Mouse (Mus musculus): ENCODE measurements around the gene Smdt1. TPM values are rescaled to one million over a fixed set of nuclear protein-coding genes. Genes with fewer than 3 reads are reported as not detected.
"Not testable (repeated sequence)": the region's sequence is repeated elsewhere in the genome, so short reads cannot be mapped to it uniquely, and the experiment has no call there.

Gene Smdt1
- polyA plus RNA-seq, 1 experiment from 2014 or later: 233 TPM

DNA sequence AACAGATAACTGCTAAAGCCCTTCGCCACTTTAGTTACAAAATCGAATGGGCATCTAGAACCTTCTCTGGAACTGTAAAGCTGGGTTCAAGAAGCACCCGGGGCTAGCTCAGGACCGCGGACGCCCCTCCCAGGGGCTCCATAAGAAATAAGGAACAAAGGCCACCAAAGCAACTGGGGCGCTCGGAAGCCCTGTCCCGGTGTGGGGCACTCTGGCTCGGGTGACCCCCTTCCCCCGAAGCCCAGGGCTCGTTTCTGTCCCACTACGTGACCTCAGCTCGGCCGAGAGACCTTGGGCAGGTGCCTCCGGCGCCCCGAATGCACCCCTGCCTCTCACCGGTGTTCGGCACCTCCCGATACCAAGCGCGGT lies 15.0 kb downstream of the Smdt1 start:
- H3K9me3 ChIP-seq (ENCODE audit: control insufficient read depth, low read length): no peaks in the 10 kb centered on the region
- no peaks in the 10 kb centered on the region for H3K27me3 ChIP-seq (ENCODE audit: control insufficient read depth, insufficient read depth, low read length)
- 0 out of 2 replicates have a peak overlapping the region, but pooled peaks have one; percentile 60 for H3K27ac ChIP-seq (replicated peaks; ENCODE audit: low read depth, low read length)
- DNase-seq (ENCODE audit: low spot score) (no peak), ATAC-seq (ENCODE audit: insufficient number of reproducible peaks, low FRiP score, low TSS enrichment, low read depth) (peak; percentile 16; the same call in 1 of the 2 replicates)
- H3K4me2 ChIP-seq (ENCODE audit: low read depth, severe bottlenecking): peak overlapping the region; percentile 67
- H3K36me3 ChIP-seq (ENCODE audit: control insufficient read depth, insufficient read depth, low read length): peaks cover 9% of the 10 kb centered on the region; the same call in 1 of the 2 replicates
- H3K9ac ChIP-seq (ENCODE audit: low read length): peak overlapping the region; percentile 86
- 1% methylated on average over 23 of the region's 23 CpGs for WGBS
- peaks cover 3% of the 10 kb centered on the region; the same call in 1 of the 2 replicates for H3K4me1 ChIP-seq (ENCODE audit: control insufficient read depth, insufficient read depth, low read length)
- H3K4me3 ChIP-seq (ENCODE audit: low read depth, low read length): peak overlapping the region; percentile 70

DNA sequence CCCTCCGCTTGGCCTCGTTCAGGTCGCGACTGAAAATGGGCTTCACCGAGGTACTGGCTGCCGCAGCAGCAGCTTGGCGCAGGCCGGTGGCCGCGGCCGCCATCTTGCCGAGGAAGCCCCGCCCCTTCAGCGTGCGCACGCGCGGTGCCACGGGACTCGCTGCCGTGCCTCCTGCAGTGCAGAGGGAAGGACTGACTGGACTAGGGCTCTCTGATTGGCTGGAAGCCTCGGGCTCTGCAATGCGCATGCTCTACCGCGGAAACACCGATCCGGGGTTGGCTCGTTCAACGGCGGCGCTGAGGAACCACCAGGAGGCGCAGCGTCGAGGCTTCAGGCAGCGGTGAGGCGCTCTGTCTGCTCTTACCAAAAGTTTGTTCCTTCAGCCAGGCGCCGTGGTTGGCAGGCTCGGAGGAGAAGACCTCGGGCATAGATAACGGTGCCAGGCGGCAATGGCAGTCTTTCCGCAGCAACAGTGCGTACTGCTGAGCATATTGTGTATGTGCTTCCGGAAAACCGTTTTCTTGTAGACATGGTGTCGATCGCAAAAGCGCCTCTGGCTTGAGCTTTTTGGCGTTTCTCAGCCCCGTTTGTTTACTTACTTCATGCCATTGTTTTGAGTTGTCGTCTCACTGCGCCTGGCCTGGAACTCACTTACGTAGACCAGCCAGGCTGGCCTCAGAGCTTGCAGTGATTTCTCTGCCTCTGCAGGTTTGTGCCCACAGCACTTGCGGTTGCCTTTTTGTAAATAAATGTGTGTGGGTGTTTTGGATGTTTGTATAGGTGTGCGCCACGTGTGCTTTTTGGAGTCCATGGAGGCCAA lies 15.6 kb downstream of the Smdt1 start, which contains the start of gene Ndufa6:
Gene Ndufa6, minus strand, starts transcription at position 197 of the 820 bp plus-strand sequence.
- Histone ChIP-seq H3K4me1 (ENCODE audit: control insufficient read depth, insufficient read depth, low read length) (peaks cover 5% of the 10 kb centered on the region; the same call in 1 of the 2 replicates), H3K9ac (ENCODE audit: low read length) (peak within 1 kb of the TSS; percentile 86), H3K4me2 (ENCODE audit: low read depth, severe bottlenecking) (peak within 1 kb of the TSS; percentile 67), H3K36me3 (ENCODE audit: control insufficient read depth, insufficient read depth, low read length) (peaks cover 4% of the 10 kb centered on the region; the same call in 1 of the 2 replicates), H3K9me3 (ENCODE audit: control insufficient read depth, low read length) (no peaks in the 10 kb centered on the region), H3K27ac (replicated peaks; ENCODE audit: low read depth, low read length) (peak within 1 kb of the TSS; percentile 60), H3K27me3 (ENCODE audit: control insufficient read depth, insufficient read depth, low read length) (no peaks in the 10 kb centered on the region), H3K4me3 (ENCODE audit: low read depth, low read length) (peak within 1 kb of the TSS; percentile 70)
- peak; percentile 99 for DNase-seq (ENCODE audit: low spot score)
- ATAC-seq (ENCODE audit: insufficient number of reproducible peaks, low FRiP score, low TSS enrichment, low read depth): peak; percentile 97
- 2% methylated on average over 57 of the region's 57 CpGs for WGBS

DNA sequence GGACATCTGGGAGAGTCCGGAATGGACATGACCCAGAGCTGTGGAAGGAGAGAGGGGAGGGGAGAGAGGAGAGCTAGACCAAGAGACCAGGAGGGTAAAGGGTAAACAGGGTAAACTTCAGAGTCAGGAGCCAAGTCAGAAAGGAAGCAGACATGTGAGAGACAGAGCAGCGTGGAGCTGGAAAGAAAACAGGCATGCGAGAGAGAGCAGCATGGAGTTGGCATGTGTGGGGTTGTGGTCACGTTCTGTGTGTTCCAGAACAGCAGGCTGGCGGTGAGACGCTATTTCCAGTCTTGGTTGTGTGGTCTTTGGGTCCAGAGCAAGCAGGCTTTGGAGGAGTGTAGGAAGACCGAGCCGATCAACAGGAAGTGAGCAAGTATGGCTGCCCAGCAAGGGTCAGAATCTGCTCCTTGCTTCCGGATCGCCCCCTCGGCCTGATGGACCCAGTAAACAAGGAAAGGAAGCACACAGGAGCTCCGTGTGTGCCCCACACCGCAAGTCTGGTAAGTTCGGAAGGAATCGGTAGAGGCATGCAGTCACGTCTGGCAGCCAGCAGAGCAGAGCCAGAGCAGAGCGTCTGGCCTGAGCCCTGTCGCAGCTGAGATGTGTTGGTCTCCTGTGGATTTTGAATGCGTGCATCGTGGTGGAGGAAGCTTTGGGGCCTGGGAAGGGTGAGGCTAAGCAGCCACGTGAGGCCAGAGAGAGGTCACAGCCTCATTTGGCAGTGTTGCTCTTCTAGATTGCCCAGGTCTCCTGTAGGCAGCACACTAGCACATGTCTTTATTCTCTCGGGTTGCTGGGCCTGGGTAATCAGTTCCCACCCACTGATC lies 19.9 kb downstream of the Smdt1 start:
- Histone ChIP-seq H3K4me3 (ENCODE audit: low read depth, low read length) (no peak overlapping the region), H3K9me3 (ENCODE audit: control insufficient read depth, low read length) (no peaks in the 10 kb centered on the region), H3K27me3 (ENCODE audit: control insufficient read depth, insufficient read depth, low read length) (no peaks in the 10 kb centered on the region), H3K4me2 (ENCODE audit: low read depth, severe bottlenecking) (no peak overlapping the region), H3K4me1 (ENCODE audit: control insufficient read depth, insufficient read depth, low read length) (peaks cover 5% of the 10 kb centered on the region; the same call in 1 of the 2 replicates), H3K9ac (ENCODE audit: low read length) (no peak overlapping the region; the same call in 1 of the 2 replicates), H3K27ac (replicated peaks; ENCODE audit: low read depth, low read length) (no peak overlapping the region), H3K36me3 (ENCODE audit: control insufficient read depth, insufficient read depth, low read length) (no peaks in the 10 kb centered on the region)
- no peak for ATAC-seq (ENCODE audit: insufficient number of reproducible peaks, low FRiP score, low TSS enrichment, low read depth)
- WGBS: 63% methylated on average over 22 of the region's 22 CpGs
- no peak for DNase-seq (ENCODE audit: low spot score)

DNA sequence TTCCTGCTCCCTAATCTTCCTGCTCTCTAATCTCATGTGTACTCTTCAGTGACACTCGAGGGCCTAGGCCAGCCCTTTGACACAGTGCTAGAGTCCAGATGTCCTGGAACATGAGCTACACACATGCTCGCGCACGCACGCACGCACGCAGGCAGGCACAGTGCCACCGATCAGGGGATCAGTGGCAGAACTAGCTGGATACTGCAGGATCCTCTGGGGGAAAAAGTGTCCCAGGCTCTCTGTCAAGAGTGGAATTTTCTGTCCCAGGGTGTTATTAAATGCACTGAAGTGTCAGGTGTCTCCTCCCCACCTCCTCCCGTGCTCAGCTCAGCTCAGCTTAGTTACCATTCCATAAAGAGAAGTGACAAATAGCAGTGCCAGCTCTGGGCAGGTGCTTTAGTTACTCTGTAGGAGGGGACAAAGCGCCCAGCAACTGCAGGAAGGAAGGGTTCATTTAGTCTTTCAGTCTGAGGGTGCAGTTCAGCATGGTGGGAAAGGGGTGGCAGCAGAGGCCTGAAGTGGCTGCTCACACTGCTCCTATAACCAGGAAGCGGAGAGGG lies 22.8 kb downstream of the Smdt1 start:
- WGBS: 78% methylated on average over 11 of the region's 11 CpGs
- Histone ChIP-seq H3K27ac (replicated peaks; ENCODE audit: low read depth, low read length) (no peak overlapping the region), H3K9me3 (ENCODE audit: control insufficient read depth, low read length) (no peaks in the 10 kb centered on the region), H3K36me3 (ENCODE audit: control insufficient read depth, insufficient read depth, low read length) (no peaks in the 10 kb centered on the region), H3K4me1 (ENCODE audit: control insufficient read depth, insufficient read depth, low read length) (peaks cover 5% of the 10 kb centered on the region; the same call in 1 of the 2 replicates), H3K27me3 (ENCODE audit: control insufficient read depth, insufficient read depth, low read length) (no peaks in the 10 kb centered on the region), H3K9ac (ENCODE audit: low read length) (no peak overlapping the region), H3K4me3 (ENCODE audit: low read depth, low read length) (no peak overlapping the region), H3K4me2 (ENCODE audit: low read depth, severe bottlenecking) (no peak overlapping the region)
- no peak for DNase-seq (ENCODE audit: low spot score)
- ATAC-seq (ENCODE audit: insufficient number of reproducible peaks, low FRiP score, low TSS enrichment, low read depth): no peak

DNA sequence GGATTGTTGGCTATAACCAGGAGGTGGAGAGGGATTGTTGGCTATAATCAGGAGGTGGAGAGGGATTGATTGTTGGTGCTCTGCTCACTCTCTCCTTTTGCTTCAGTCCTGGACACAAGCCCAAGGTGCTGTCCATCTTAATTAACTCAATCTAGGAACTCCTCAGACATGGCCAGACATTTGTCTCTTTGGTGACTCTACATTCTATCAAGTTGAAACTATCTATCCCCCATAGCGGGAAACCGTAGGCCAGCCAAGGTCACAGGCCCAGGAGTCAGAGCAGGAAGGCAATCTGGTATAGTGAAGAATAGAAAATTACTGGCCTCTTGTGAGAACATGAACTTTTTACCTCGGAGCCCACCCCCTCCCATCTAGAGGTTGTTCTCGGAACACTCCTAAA lies 23.5 kb downstream of the Smdt1 start:
- Histone ChIP-seq H3K27ac (replicated peaks; ENCODE audit: low read depth, low read length) (no peak overlapping the region), H3K4me2 (ENCODE audit: low read depth, severe bottlenecking) (no peak overlapping the region), H3K9ac (ENCODE audit: low read length) (no peak overlapping the region), H3K4me3 (ENCODE audit: low read depth, low read length) (no peak overlapping the region), H3K9me3 (ENCODE audit: control insufficient read depth, low read length) (no peaks in the 10 kb centered on the region), H3K36me3 (ENCODE audit: control insufficient read depth, insufficient read depth, low read length) (no peaks in the 10 kb centered on the region), H3K27me3 (ENCODE audit: control insufficient read depth, insufficient read depth, low read length) (no peaks in the 10 kb centered on the region), H3K4me1 (ENCODE audit: control insufficient read depth, insufficient read depth, low read length) (peaks cover 5% of the 10 kb centered on the region; the same call in 1 of the 2 replicates)
- 95% methylated on average over 4 of the region's 4 CpGs for WGBS
- ATAC-seq (ENCODE audit: insufficient number of reproducible peaks, low FRiP score, low TSS enrichment, low read depth): no peak
- no peak for DNase-seq (ENCODE audit: low spot score)

DNA sequence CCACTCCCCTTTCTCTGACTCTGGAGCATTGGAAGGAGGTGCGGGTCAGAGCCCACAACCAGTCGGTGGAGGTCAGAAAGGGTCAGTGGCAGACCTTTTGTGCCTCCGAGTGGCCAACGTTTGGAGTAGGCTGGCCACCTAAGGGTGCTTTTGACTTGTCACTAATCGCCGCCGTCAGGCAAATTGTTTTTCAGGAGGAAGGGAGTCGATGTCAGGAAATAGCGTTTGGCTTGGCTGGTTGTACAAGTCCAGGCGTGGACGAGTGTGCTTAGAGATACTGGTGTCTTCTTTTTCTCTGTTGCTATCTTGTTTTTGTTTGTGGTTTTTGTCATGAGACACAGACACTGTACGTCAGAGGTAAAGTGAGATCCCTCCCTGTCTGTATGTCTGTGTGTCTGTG lies 25.0 kb downstream of the Smdt1 start:
- not testable (repeated sequence) for H3K9me3 ChIP-seq (ENCODE audit: control insufficient read depth, low read length); H3K4me3 ChIP-seq (ENCODE audit: low read depth, low read length); H3K9ac ChIP-seq (ENCODE audit: low read length); ATAC-seq (ENCODE audit: insufficient number of reproducible peaks, low FRiP score, low TSS enrichment, low read depth); H3K27ac ChIP-seq (replicated peaks; ENCODE audit: low read depth, low read length); H3K36me3 ChIP-seq (ENCODE audit: control insufficient read depth, insufficient read depth, low read length); DNase-seq (ENCODE audit: low spot score); H3K4me2 ChIP-seq (ENCODE audit: low read depth, severe bottlenecking); H3K4me1 ChIP-seq (ENCODE audit: control insufficient read depth, insufficient read depth, low read length); H3K27me3 ChIP-seq (ENCODE audit: control insufficient read depth, insufficient read depth, low read length)
- WGBS: 81% methylated on average over 7 of the region's 12 CpGs

DNA sequence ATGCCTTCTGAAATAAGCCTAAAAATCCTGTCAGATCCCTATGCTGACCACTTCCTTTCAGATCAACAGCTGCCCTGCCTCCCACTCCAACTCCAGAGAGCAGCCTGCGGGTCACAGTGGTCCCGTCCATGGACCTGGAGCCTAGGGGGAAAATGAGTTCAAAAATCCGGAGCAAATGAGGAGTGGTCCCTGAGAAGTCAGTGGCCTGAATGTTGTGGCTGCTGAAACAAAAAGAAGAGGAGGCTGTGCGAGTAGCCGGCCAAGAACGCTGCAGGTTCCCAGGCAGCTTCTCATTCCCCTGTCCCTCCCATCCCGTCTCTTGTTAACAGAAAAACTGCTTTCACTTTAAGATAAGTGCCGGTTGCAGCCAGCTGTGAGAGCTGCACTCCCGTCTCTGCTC lies 25.8 kb downstream of the Smdt1 start:
- not testable (repeated sequence) for ATAC-seq (ENCODE audit: insufficient number of reproducible peaks, low FRiP score, low TSS enrichment, low read depth); H3K4me1 ChIP-seq (ENCODE audit: control insufficient read depth, insufficient read depth, low read length); H3K27ac ChIP-seq (replicated peaks; ENCODE audit: low read depth, low read length); H3K27me3 ChIP-seq (ENCODE audit: control insufficient read depth, insufficient read depth, low read length); H3K4me3 ChIP-seq (ENCODE audit: low read depth, low read length); H3K9ac ChIP-seq (ENCODE audit: low read length); H3K36me3 ChIP-seq (ENCODE audit: control insufficient read depth, insufficient read depth, low read length); DNase-seq (ENCODE audit: low spot score); H3K4me2 ChIP-seq (ENCODE audit: low read depth, severe bottlenecking); H3K9me3 ChIP-seq (ENCODE audit: control insufficient read depth, low read length)
- 27% methylated on average over 3 of the region's 9 CpGs for WGBS

DNA sequence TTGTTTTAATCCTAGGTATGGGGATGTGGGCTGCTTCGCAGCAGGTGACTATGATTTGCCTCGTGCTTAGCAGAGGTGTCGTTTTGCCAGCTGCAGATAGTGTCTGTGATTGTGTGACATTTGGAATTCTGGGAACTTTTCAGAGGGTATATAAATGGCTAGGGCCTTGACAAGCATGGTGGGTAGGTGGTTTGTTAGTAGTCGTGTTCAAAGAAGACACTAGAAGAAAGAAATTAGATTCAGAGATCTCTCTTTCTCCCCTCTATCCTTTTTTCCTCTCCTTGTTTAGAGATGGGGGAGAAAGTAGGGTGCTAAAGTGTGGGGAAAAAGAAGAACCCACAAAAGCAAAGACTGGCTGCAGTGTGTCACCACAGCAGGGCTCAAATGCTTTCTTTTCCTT lies 29.4 kb downstream of the Smdt1 start:
- H3K9me3 ChIP-seq (ENCODE audit: control insufficient read depth, low read length): no peaks in the 10 kb centered on the region
- H3K27me3 ChIP-seq (ENCODE audit: control insufficient read depth, insufficient read depth, low read length): no peaks in the 10 kb centered on the region
- no peak overlapping the region for H3K4me3 ChIP-seq (ENCODE audit: low read depth, low read length)
- ATAC-seq (ENCODE audit: insufficient number of reproducible peaks, low FRiP score, low TSS enrichment, low read depth) (no peak), DNase-seq (ENCODE audit: low spot score) (no peak)
- no peak overlapping the region for H3K9ac ChIP-seq (ENCODE audit: low read length)
- no peaks in the 10 kb centered on the region for H3K36me3 ChIP-seq (ENCODE audit: control insufficient read depth, insufficient read depth, low read length)
- no peak overlapping the region for H3K4me2 ChIP-seq (ENCODE audit: low read depth, severe bottlenecking)
- no peak overlapping the region for H3K27ac ChIP-seq (replicated peaks; ENCODE audit: low read depth, low read length)
- 85% methylated on average over 4 of the region's 4 CpGs for WGBS
- no peaks in the 10 kb centered on the region for H3K4me1 ChIP-seq (ENCODE audit: control insufficient read depth, insufficient read depth, low read length)

All from limb, embryonic 11.5 days (tissue).